Mouse (Mus musculus) NIH3T3 (cell line): ENCODE results near the gene Thrsp.

Experiments
- DNase-seq: peaks from one replicate; pipeline ENCODE4 v3.0.0-alpha.2; 2012; ENCODE audit warnings: low read depth

Gene Thrsp

DNA sequence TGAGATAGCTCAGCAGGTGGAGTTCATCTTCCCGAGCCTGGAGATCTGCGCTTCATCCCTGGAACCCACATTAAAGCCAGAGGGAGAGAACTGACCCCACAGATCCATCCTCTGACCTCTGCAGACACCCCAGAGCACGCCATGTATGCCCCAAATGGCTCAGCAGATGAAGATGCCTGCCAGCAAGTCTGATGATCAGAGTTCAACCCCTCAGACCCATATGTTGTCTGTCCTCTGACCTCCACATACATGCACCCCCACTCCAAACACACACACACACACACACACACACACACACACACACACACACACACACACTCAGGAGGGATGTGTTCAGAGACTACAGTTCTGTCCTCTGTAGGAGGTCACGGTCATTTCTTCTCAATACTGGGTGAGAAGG lies 1.1 kb downstream of the Thrsp start:
- DNase-seq, result no peak

DNA sequence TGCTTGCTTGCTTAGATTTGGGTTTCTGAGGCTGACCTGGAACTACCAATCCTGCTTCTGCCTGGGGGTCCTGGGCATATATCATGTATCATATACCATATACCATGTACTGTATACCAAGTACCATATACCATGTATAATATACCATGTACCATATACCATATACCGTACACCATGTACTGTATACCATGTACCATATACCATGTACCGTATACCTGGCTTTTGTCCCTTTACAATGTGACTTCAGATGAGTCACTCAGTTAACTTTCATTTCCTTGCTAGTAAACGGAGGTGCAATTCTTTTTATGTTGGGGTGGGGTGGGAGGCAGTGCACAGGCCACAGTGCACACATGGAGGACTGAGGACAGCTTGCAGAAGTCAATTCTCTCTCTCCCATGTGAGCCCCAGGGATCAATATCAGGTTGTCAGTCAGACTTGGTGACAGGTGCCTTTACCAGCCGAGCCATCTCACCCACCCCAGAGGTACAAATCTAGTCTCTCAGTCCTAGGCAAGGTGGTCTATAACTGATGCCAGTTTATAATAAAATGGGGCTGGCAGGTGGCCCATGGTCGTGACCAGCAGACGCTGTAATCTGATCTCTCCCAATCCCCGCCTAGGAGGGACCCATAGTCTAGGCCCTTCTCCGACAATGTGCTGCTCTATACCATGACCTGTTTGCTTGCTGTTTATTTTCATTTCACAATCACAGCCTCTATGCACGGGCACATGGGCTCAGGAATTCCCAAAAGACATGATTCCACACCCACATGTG lies 2.4 kb downstream of the Thrsp start:
- DNase-seq, result no peak

DNA sequence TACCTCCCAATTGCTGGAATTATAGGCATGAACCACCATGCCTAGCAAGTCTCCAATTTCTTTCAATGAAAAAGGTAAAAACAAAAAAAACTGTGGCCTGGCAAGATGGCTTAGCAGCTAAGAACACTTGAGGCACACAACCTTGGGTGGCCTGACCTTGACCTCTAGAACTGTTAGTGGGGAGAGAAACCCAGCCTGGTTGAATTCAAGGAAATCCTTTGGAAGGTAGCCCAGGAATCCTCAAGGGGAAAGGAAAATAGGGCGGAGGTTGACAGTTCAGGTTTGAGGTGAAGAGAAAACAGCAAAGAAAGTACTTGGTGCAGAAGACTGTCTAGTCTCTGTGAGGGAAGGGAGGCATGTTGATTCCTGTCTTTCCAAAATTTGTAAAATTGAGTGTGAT lies 3.1 kb downstream of the Thrsp start:
- no peak for DNase-seq

DNA sequence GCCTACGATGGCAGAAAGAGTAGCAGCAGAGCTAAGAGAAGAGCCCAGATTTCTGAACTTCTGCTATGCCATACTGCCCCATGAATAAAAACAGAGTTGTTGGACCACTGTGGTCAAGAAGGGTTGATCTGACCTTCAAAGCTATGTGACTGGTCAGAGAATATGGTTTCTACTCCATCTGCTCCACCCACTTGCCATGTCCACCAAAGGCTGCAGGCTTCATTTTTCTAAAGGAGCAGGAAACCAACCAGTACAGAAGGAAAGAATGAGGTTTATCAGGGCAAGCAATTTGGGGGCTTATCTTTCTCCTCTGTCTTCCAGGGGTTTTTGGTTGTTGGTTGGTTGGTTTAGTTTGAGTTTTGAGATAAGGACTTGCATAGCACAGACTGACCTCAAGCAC lies 3.5 kb downstream of the Thrsp start:
- no peak for DNase-seq

DNA sequence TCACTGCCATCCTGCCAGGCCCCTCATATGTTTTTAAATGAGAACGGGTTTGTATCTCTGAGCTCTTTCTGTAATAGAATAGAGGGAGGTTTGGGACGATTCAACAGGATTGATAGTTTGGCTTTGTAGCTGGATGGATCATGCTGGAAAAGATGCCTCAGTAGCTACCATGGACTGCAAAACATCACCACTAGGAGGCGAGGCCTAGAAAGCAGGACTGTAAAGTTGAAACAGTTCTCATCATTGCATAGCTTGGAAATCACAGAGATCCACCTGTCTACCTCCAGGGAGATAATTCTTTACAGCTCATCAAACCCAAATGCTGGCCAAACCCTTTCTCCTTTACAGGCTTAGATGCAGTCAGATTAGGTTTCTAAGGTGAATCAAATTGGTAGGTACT lies 6.0 kb downstream of the Thrsp start:
- DNase-seq, result peak; percentile 11

DNA sequence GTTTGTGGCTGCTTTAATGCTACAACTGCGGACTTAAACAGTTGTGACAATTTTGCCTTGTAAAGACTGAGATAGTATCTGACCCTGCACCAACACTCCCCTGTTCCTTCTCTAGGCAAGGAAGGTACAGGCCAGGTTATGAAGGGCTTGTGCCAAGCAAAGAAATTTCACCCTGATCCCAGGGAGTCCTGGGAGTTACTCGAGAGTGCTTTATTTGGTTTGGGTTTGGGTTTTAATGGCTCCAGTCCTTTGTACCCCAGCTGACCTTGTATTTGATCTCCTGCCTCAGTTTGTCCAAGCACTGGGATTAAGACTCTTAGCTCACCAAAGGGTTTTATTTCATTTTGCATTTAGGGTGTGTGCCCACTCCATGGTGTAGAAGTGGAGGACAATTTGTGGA lies 6.4 kb downstream of the Thrsp start:
- DNase-seq, result no peak

DNA sequence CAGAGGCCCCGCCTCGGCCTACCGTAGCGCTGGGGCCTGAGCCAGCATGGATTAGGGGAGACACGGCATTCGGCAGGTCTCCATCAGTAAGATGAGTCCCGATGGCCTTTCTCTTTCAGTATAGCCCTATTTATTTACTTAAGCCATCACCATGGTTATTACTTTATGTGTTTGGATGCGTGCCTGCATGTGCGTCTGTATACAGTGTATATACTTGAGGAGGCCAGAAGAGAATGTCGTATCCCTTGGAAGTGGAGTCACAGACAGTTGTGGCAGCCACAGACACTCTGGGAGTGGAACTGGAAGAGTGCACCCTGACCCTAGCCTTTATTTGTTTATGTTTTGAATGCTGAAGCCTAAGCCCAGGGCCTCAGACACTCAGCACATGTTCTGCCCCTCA lies 10.4 kb downstream of the Thrsp start:
- DNase-seq, result no peak

DNA sequence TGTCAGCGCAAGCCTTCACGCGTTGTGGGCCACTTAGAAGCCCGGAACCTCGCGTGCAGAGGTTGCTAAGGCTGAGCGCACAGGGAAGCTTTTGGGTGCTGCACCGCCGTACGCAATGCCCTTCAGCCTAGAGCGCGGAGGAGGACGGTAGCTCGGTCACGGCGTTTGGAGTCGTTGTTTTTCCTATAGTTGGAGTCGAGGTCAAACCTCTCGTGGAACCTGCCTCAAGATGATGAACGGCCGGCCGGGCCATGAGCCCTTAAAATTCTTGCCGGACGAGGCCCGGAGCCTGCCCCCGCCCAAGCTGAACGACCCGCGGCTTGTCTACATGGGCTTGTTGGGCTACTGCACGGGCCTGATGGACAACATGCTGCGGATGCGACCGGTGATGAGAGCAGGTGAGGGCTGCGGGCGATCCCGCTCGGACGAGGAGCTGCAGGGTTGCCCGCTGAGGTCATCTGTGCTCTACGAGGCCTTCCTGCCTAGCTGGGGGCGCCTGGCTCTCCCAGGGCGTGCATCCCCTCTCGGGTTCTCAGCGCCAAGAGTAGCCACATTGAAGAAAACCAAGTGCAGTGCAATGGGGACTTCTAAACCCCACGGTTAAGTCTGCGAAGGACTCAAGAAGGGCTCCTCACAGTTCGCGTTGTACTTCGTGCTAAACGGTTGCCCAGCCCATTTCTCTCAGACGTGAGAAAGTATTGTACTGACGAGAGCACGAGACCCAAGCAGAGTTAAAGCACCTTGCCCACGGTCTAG lies 17.4 kb downstream of the Thrsp start, which contains the start of gene Ndufc2:
Gene Ndufc2, plus strand, starts transcription at position 44 of the 756 bp plus-strand sequence.
- DNase-seq, result peak; percentile 91

DNA sequence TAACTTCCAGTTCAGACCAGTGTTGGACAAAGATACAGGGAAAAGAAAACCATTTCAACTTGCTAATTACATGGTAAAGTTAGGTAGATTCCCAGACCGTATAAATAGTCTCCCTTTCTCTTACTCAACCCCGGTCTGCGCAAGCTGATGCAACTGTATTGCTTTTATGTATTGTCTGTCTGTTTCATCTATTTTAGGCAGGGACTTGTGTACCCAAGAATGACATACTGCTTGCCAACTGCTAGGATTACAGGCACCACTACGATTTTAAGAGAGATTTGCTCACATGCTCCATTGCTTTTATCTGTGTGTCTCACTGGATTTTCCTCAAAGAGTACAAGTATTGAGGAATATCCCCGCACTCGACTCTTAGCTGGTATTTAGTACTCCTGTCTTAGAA lies 18.6 kb downstream of the Thrsp start:
- no peak for DNase-seq

DNA sequence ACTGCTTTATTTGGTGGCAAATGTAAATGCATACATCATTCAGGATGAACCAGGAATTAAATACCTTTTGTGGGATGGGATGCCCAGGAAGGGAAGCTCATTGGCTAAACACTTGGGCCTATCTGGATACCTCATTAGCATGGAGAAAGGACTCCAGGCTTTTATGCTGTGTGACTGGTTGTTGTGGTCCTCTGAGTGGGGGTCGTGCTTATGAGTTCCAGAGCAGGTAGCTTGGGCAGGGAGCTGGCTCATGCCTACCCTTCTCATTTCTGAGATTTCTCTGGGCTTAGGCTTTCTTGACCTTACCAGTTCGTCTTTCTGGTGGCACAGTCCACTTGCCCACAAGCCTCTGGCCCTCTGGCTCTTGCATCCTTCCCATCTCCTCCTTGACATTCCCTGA lies 23.2 kb downstream of the Thrsp start:
- DNase-seq, result no peak

DNA sequence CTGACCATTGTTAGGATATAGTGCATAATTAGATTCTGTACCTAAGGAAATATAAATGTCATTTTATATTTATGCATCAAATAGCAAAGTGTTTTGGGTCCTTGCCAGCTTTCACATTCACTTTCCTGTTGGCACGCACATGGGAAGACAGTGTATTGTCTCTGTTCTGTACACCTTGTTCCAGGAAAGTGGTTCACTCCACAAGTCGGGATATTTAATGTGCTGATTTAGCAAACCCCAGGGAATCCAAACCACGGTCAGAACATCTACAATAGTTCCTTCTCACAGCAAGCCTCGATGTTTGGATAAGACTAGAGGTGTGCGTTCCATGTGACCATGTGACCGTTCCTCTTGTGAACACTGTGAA lies 25.5 kb downstream of the Thrsp start:
- no peak for DNase-seq

DNA sequence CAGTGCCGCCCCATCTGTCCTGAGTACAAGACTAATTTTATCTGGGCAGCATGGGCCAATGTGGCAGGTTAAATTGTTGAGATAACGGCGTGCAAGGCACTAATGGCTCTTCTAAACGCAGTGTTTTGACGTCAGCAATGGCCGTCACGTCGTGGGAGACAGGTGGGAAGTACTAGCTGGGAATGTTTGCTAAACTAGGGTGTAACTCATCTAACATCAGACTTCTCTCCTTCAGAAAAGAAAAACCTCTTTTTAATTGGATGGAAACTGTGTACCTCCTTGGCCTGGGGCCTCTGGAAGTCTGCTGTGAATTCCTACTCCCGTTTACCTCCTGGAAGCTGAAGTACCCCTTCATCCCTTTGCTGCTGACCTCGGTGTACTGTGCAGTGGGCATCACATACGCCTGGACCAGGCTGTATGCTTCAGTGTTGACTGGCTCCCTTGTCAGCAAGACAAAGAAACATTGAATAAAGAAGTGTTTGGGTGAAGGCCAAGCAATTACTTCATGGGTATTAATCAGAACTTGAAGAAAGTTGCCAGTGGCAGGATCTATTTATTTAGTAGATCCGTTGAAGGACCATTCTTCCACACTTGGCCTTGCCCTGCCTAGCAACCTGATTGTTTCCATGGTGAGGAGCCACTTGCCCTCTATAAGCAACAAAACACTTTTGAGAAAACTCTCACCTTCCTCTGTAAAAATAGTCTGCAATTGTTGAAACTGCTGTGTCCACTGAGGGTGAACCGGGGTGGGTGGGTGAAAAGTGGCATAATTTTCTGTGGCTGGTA lies 26.0 kb downstream of the Thrsp start:
- no peak for DNase-seq

DNA sequence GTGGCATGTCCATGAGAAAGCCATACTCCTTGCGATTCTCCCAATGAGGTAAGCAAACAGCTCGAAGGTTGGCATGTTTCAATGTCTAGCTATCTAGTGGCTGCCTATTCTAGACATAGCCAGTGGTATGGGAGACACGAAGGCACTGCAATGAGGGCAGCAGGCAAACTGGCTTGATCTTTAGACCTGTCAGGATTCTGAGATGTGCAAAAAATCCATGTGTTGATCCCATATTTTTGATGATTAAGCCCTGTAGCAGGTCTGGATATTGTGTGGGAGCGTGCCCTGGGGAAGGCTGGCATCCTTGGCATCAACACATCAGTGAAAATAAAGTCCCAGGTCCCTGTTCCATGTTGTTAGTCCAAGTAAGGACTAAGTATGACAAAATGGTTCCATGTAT lies 29.0 kb downstream of the Thrsp start:
- no peak for DNase-seq

DNA sequence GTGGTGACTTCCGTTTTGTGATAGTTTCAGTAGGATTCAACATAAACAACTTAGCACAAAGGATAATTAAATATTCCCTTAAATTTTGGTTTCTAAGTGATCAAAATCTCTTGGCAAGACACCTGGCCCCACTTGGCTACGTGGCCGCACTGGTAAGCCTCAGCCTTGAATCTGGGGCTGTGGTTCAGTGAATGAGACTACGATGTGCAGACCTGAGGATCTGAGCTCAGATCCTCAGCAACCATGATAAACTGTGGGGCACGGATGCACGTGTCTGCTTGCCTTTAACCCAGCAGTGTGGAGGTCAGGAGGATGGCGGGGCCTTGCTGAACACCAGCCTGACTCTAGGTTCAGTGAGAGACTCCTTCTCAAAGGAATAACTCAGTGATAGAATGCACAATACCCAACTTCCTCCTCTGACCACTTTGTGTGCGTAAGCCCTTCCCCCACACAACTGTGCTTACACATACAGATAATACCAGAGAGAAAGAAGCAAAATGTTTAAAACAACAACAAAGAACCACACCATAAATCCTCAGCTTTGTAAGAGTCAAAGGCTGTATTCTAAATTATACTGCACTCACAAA lies 29.9 kb downstream of the Thrsp start:
- DNase-seq, result no peak

DNA sequence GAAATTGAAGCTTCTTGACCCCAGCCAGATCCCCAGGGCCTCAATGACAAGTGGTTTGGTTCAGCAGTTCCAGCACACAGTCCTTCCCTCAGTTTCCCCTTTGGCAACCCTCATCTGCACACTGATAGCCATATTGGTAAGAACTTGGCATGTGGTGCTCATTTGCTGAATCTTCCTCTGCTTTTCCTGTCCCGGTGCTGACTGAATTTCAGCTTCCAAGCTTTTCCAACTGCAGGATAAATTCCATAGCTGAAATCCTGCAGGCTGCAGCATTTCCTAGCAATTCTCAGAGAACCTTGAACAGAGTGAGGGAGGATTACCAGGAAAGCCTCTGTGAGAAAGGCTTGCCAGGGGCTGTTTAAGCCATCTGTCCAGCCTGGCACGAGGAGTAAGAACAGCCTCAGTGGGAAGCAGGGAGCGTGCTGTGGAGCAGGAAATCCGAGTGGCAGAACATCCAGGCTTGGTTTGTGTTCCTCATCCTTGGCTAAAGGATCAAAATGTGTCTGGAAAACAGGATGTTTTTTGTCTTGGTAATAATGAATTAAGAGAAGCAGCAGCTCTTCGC lies 30.6 kb downstream of the Thrsp start:
- DNase-seq, result peak; percentile 19

DNA sequence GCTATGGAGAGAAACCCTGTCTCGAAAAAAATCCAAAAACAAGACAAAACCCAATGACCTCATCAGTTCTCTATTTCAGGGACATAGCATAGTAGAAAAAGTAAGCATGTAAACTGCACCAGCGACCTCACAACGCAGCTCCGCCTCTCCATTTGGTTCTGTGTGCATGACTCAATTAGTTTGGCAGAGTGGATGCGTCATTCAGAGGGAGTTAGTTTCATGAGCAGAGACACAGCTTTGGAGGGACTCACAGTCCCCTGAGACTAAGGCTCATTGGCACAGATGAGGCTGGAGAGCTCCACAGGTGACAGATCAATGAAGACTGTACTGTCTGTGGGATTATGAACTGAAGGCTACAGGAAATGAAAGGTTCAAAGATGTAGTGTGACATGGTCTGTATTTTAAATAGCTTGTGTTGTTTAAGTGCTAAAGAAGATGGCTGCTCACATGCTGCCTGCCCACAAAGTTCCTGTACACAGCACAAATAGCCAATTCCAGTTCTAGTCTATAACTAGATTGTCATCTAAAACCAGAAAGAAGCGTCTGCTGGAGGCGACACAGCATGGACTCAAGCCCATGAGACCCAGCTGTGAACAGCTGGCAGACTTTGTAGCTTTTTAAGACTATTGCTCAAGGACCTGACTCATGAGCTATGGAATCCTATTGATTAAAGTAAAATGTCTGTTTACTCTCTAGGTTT lies 31.3 kb downstream of the Thrsp start:
- DNase-seq, result peak; percentile 80

DNA sequence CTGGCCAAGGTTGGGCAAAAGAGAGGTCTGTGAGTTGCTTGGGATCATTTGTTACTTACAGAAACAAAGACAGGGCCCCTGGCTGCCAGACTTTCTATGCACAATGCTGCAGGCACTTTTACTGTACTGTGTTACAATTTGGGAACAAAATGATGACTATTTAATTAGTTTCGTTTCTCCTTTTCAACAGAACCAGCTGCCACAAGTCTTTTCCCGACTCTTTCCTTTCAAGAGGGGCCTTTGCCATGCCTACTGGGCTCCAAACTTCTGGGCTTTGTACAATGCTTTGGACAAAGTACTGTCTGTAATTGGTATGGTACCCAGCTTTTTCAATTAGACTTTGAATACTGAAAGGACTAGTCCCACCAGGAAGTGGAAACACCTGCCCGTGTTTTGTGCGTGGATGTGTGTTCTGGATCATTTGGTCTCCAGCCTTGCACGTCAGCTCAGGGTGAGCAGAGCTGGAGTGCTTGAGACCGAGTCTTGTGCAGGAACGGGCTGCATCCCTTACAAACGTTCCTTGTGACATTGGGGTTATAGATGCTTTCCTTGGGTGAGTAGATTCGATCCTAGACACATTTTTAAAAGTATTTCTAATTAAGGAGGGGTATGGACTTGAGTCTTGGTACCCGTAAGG lies 33.9 kb downstream of the Thrsp start:
- DNase-seq, result no peak

DNA sequence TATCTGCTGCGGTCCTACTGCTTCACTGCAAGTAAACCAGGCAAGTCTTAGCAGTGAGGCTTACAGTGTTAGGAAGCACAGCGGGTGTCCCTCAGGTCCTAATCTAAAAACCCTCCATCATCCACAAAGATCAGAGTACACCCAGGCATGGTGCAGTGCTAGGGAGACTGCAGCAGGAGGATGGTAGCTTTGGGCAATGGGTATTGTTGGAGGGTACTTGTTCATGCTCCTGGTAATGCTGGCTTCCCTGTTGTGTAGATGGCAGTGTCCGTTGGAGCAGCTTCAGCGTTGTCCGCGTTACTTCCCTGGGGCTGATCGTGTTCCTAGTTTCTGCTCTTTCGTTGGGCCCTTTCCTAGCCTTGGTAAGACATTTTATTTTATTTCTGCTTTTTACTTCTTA lies 34.9 kb downstream of the Thrsp start:
- no peak for DNase-seq

DNA sequence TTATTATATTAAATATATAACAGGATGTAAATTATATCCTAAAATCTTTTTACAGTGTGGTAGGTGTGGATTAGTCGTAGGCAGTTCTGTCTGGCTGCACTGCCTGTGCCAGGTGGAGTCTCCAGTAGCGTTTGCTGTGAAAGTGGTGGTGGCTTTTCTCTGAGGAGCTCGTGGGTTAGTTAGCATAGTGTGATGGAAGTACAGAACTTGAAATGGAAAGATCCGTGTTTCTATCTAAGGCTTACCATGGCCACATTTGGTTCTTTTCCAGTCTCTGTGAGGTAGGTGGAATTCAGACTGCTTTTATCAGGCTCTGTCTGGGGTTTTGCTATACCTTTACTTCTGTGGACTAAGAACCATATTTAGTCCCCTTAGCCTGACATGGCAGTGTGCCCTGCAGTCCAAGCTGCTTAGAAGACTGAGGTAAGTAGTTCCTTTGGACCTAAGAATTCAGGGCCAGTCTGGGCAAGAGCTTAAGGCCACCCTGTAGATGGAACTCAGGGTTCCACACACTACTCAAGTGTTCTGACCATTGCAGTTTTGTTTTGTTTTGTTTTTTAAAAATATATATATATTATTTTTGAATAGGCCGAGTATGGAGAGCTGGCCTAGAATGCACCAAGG lies 36.9 kb downstream of the Thrsp start:
- no peak for DNase-seq

DNA sequence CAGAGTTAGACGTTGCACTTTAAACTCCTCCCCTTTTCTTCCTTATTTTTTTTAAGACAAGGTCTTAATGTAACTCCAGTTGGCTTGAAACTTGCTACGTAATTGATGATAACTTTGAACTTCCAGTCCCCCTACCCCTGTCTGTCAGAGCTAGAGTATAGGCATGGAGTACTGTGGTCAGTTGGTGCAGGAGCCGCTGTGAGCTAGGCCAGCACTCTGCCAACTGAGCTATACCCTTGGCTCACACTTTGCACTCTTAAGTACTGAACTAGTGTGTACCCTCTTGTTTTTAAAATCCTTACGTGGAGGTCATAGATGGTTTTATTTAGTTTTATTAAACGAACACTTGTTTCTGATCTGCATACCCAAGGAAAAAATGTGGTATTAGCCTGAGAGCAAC lies 38.2 kb downstream of the Thrsp start:
- DNase-seq, result no peak

DNA sequence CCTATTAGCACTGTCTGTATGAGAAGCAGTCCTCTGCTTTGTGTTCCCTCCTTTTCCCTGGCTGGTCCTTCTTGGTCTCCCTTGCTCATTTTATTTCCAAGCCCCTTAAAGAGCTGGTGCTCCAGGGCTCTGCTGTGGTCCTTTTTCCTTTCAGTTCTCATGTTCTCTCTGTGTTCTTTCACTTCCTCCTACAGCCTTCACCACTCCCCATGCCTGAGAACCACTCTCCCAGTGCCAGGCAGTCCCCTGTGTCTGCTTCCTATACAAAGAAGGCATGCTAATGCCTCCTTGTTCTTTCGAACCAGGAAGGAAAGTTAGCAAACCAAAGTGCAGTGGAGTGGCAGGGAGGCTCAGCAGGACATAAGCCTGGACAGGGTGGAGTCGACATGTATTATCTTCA lies 41.6 kb downstream of the Thrsp start:
- DNase-seq, result no peak
